ENCODE assay signal across 15 mouse cellular contexts in genomic region chr3:95181841-95182240, GRCm38 (mm10).
"Had no signal": no experiment of that assay in that cellular context is flagged by ENCODE, and none has a peak within 500 bp of the region (broad histone marks: within the 10 kb centered on the region; RNA-seq: fewer than 3 reads in every experiment).

No protein-coding gene starts in this region.

- DNase-seq: gastrocnemius, adult 2 months; gastrocnemius, postnatal 14 days; gastrocnemius, postnatal 36 days; heart, adult 11 months; heart, adult 2 months; heart, postnatal 14 days; heart, postnatal 36 days; kidney, adult 11 months; kidney, adult 2 months; kidney, adult 9 months; kidney, postnatal 14 days; kidney, postnatal 36 days; layer of hippocampus, adult 9-11 months; layer of hippocampus, postnatal 36 days; left cerebral cortex, postnatal 4 days had no signal
